ENCODE assay signal across 9 mouse cellular contexts in genomic region chr11:109652505-109652904, GRCm38 (mm10). TPM values are rescaled to one million over a fixed set of nuclear protein-coding genes. Genes with fewer than 3 reads are reported as not detected.
DNase-seq lines count a peak whose midpoint lies in the region; ATAC-seq and TF ChIP-seq lines count a peak whose summit lies in the region.
"Had no signal": no experiment of that assay in that cellular context is flagged by ENCODE, and none has a peak within 500 bp of the region (broad histone marks: within the 10 kb centered on the region; RNA-seq: fewer than 3 reads in every experiment).

No protein-coding gene starts in this region.

- H3K27ac ChIP-seq in left cerebral cortex, adult 2 months: peak overlapping the region; percentile 99
- H3K27ac ChIP-seq in embryonic facial prominence, embryonic 15.5 days (replicated peaks): no peak overlapping the region
- H3K27ac ChIP-seq in intestine, postnatal 0 days (ENCODE audit: low read depth, low read length): no peak overlapping the region

- H3K36me3 ChIP-seq in embryonic facial prominence, embryonic 15.5 days: peaks cover 32% of the 10 kb centered on the region
- H3K36me3 ChIP-seq in intestine, postnatal 0 days (ENCODE audit: control insufficient read depth, insufficient read depth): peaks cover 16% of the 10 kb centered on the region; the same call in 1 of the 2 replicates
- peaks cover 36% of the 10 kb centered on the region for H3K36me3 ChIP-seq in myocyte (ENCODE audit: control insufficient read depth, insufficient read depth)

- intact Hi-C loops in left cerebral cortex, adult 2 months (cut with DNase I): no loop called here

- peak overlapping the region; percentile 96; the same call in 1 of the 2 replicates for H3K9ac ChIP-seq in embryonic facial prominence, embryonic 15.5 days
- H3K9ac ChIP-seq in intestine, postnatal 0 days (ENCODE audit: low read depth, low read length): peak overlapping the region; percentile 96; the same call in 1 of the 2 replicates

- WGBS in embryonic facial prominence, embryonic 15.5 days: 41% methylated on average over 6 of the region's 6 CpGs
- 28% methylated on average over 6 of the region's 6 CpGs for WGBS in intestine, postnatal 0 days

- peaks cover 66% of the 10 kb centered on the region for H3K79me2 ChIP-seq in myocyte (ENCODE audit: control insufficient read depth, insufficient read depth)

- H3ac ChIP-seq in myocyte (ENCODE audit: control insufficient read depth, insufficient read length): peak overlapping the region; percentile 37

- no peaks in the 10 kb centered on the region for H3K27me3 ChIP-seq in embryonic facial prominence, embryonic 15.5 days
- no peaks in the 10 kb centered on the region for H3K27me3 ChIP-seq in intestine, postnatal 0 days (replicated peaks; ENCODE audit: control insufficient read depth, insufficient read depth, low read length)
- H3K27me3 ChIP-seq in myocyte (ENCODE audit: control insufficient read depth, insufficient read depth, insufficient read length): no peaks in the 10 kb centered on the region

- H3K9me3 ChIP-seq in embryonic facial prominence, embryonic 15.5 days (replicated peaks): no peaks in the 10 kb centered on the region
- no peaks in the 10 kb centered on the region for H3K9me3 ChIP-seq in intestine, postnatal 0 days (ENCODE audit: control insufficient read depth)

- TF ChIP-seq POLR2A in myocyte (IDR thresholded peaks at IDR 0.05; ENCODE audit: insufficient read length, low read depth): no peak

- peak overlapping the region; percentile 93 for H3K4me2 ChIP-seq in embryonic facial prominence, embryonic 15.5 days (replicated peaks)
- peak overlapping the region; percentile 95 for H3K4me2 ChIP-seq in intestine, postnatal 0 days (replicated peaks; ENCODE audit: low read depth)
- H3K4me2 ChIP-seq in myocyte (ENCODE audit: low read depth): peak overlapping the region; percentile 93

- no peak for TF ChIP-seq CTCF in left cerebral cortex, adult 2 months (IDR thresholded peaks at IDR 0.05)
- TF ChIP-seq CTCF in intestine, postnatal 0 days (IDR thresholded peaks at IDR 0.05; ENCODE audit: low read depth): no peak

- DNase-seq in left cerebral cortex, adult 2 months (ENCODE audit: extremely low spot score in 1 of 2, low spot score in 2 of 2): no peak
- no peak for DNase-seq in left cerebral cortex, adult 9 months (ENCODE audit: low spot score in 2 of 2)
- no peak for DNase-seq in adrenal gland, adult 2 months
- DNase-seq in layer of hippocampus, postnatal 25 days (ENCODE audit: extremely low spot score in 1 of 2, low spot score in 1 of 2): no peak
- DNase-seq in layer of hippocampus, adult 9-11 months: no peak
- DNase-seq: thymus, postnatal 25 days had no signal

- H3K4me3 ChIP-seq in left cerebral cortex, adult 2 months: peak overlapping the region; percentile 79
- H3K4me3 ChIP-seq in embryonic facial prominence, embryonic 15.5 days (replicated peaks): peak overlapping the region; percentile 94
- H3K4me3 ChIP-seq in intestine, postnatal 0 days (ENCODE audit: low read depth, low read length): peak overlapping the region; percentile 95
- peak overlapping the region; percentile 81 for H3K4me3 ChIP-seq in myocyte

- no peak for ATAC-seq in embryonic facial prominence, embryonic 15.5 days (ENCODE audit: insufficient number of reproducible peaks, low FRiP score, low TSS enrichment, low read depth)
- ATAC-seq in intestine, postnatal 0 days: no peak

- H3K4me1 ChIP-seq in embryonic facial prominence, embryonic 15.5 days: peaks cover 44% of the 10 kb centered on the region
- 0 out of 2 replicates have a peak, but pooled peaks cover 5% of the 10 kb centered on the region for H3K4me1 ChIP-seq in intestine, postnatal 0 days (replicated peaks; ENCODE audit: control insufficient read depth, insufficient read depth, low read length)

TF ChIP-seq in myocyte, 11 proteins besides CTCF, POLR2A, EP300 and RAD21:
- TF ChIP-seq MYOG (IDR thresholded peaks at IDR 0.05; ENCODE audit: control insufficient read depth in 1 of 3, insufficient read depth in 1 of 3, insufficient read length in 2 of 3, low read depth in 2 of 3) (no peak), SRF (IDR thresholded peaks at IDR 0.05; ENCODE audit: control insufficient read depth, insufficient read length, low read depth) (no peak), MAX (IDR thresholded peaks at IDR 0.05; ENCODE audit: low read depth) (no peak), REST (IDR thresholded peaks at IDR 0.05; ENCODE audit: insufficient read depth, insufficient read length) (no peak), MYOD1 (IDR thresholded peaks at IDR 0.05; ENCODE audit: control insufficient read depth in 1 of 3, insufficient read length in 2 of 3, low read depth in 2 of 3) (no peak), TCF3 (IDR thresholded peaks at IDR 0.05; ENCODE audit: insufficient read length, low read depth) (no peak), CEBPB (IDR thresholded peaks at IDR 0.05; ENCODE audit: insufficient read depth, poor library complexity, severe bottlenecking) (no peak), POLR2AphosphoS2 (IDR thresholded peaks at IDR 0.05; ENCODE audit: insufficient read length, low read depth) (no peak), USF1 (IDR thresholded peaks at IDR 0.05; ENCODE audit: low read depth) (no peak)
TF ChIP-seq in myocyte: peak in this region for 0.

RNA-seq across cellular contexts. Expression of gene Prkar1a, which starts 3.3 kb away (rescaled TPM):
- 100 to 1,000 TPM; 572 to 615 TPM for total RNA-seq in left cerebral cortex, adult 2 months (2021)
- 330 and 347 TPM in 2 replicates for polyA plus RNA-seq in embryonic facial prominence, embryonic 15.5 days (2015; fragmentation: Nextera tagmentation; extraction: Ambion mirVana)
- polyA plus RNA-seq in intestine, postnatal 0 days (2015; fragmentation: Nextera tagmentation; extraction: Ambion mirVana): 180 and 188 TPM in 2 replicates
- polyA plus RNA-seq in myocyte (2012; fragmentation: generic; extraction: Trizol): 406 TPM
- total RNA-seq in adrenal gland, adult 2 months (2021): 100 to 1,000 TPM; 372 to 393 TPM
- 164 and 197 TPM in 2 replicates for polyA plus RNA-seq in adrenal gland, adult 2 months (2012; rRNA removed)
- total RNA-seq in layer of hippocampus, postnatal 25 days (2021): 100 to 1,000 TPM; 535 to 544 TPM

RNA-seq across cellular contexts. Expression of gene Wipi1, which starts 40.7 kb away (rescaled TPM):
- total RNA-seq in left cerebral cortex, adult 2 months (2021): 10 to 100 TPM; 18.6 to 19.2 TPM
- 62.5 and 64.5 TPM in 2 replicates for polyA plus RNA-seq in embryonic facial prominence, embryonic 15.5 days (2015; fragmentation: Nextera tagmentation; extraction: Ambion mirVana)
- 28.2 and 30.4 TPM in 2 replicates for polyA plus RNA-seq in intestine, postnatal 0 days (2015; fragmentation: Nextera tagmentation; extraction: Ambion mirVana)
- polyA plus RNA-seq in myocyte (2012; fragmentation: generic; extraction: Trizol): 71.9 TPM
- total RNA-seq in adrenal gland, adult 2 months (2021): 10 to 100 TPM; 35.4 to 38.6 TPM
- polyA plus RNA-seq in adrenal gland, adult 2 months (2012; rRNA removed): 14.8 and 22.1 TPM in 2 replicates
- total RNA-seq in layer of hippocampus, postnatal 25 days (2021): 10 to 100 TPM; 25.1 to 25.5 TPM
